Mouse (Mus musculus) heart, postnatal 0 days (tissue): Measurements from ENCODE around the gene Cela1. TPM values are rescaled to one million over a fixed set of nuclear protein-coding genes. Genes with fewer than 3 reads are reported as not detected.

Source experiments
- ATAC-seq: fragments of 200-750 bp; cut with Nextera tagmentation; 2 replicates; pipeline ENCODE4 v1.8.0; 2017; ENCODE audit warnings: low read depth, moderate number of reproducible peaks, moderate library complexity; ENCODE audit not compliant: insufficient read depth
- DNase-seq: peaks from one replicate; pipeline ENCODE4 v3.0.0-alpha.2; 2016; ENCODE audit warnings: low spot score
- H3K27ac ChIP-seq: fragments of 300-500 bp; sonication (generic); 2 replicates; pipeline ENCODE4 v1.5.1; 2014; ENCODE audit warnings: low read depth, mild to moderate bottlenecking
- H3K27me3 ChIP-seq: fragments of 300-500 bp; sonication (generic); 2 replicates; pipeline ENCODE4 v1.6.1; 2014; ENCODE audit warnings: low read length, mixed read lengths; ENCODE audit not compliant: control insufficient read depth, insufficient read depth
- H3K36me3 ChIP-seq: fragments of 300-500 bp; sonication (generic); replicated peaks from 2 replicates; pipeline ENCODE4 v1.6.1; 2014; ENCODE audit warnings: low read length, mixed read lengths; ENCODE audit not compliant: control insufficient read depth, insufficient read depth
- H3K4me1 ChIP-seq: fragments of 300-500 bp; sonication (generic); 2 replicates; pipeline ENCODE4 v1.6.1; 2014; ENCODE audit warnings: antibody characterized with exemption; ENCODE audit not compliant: control insufficient read depth, insufficient read depth
- H3K4me2 ChIP-seq: fragments of 300-500 bp; sonication (generic); 2 replicates; pipeline ENCODE4 v1.6.1; 2014; ENCODE audit warnings: low read depth, mild to moderate bottlenecking, low read length, moderate library complexity
- H3K4me3 ChIP-seq: fragments of 300-500 bp; sonication (generic); 2 replicates; pipeline ENCODE4 v1.5.1; 2014; ENCODE audit warnings: low read depth, low read length
- H3K9ac ChIP-seq: fragments of 300-500 bp; sonication (generic); replicated peaks from 2 replicates; pipeline ENCODE4 v1.6.1; 2014; ENCODE audit warnings: low read depth, low read length, mixed read lengths
- H3K9me3 ChIP-seq: fragments of 300-500 bp; sonication (generic); replicated peaks from 2 replicates; pipeline ENCODE4 v1.6.1; 2016; ENCODE audit warnings: low read length; ENCODE audit not compliant: control insufficient read depth
- CTCF ChIP-seq: IDR thresholded peaks from 2 replicates; pipeline ENCODE4 v1.5.1; 2016; ENCODE audit warnings: antibody characterized with exemption, control low read depth, low read depth
- EP300 ChIP-seq: IDR thresholded peaks from 2 replicates; pipeline ENCODE4 v1.6.1; 2016; ENCODE audit warnings: antibody characterized with exemption, low read depth
- WGBS: fragments of 180-500 bp; shearing (Covaris S2); extraction: QIAGEN DNeasy Blood & Tissue Kit; methylation state at CpG from one replicate; pipeline ENCODE4 v1.1.7; 2014; 5-methylcytosine and 5-hydroxymethylcytosine counted together
- polyA plus RNA-seq: library from polyadenylated mRNA; unstranded; fragments of >200 nt; fragmentation: Nextera tagmentation; extraction: Ambion mirVana; gene quantifications from 2 replicates; pipeline ENCODE4 v1.2.1, GENCODE M21; 2015
- total RNA-seq: library from RNA; depleted of rRNA; stranded (reverse); fragments of >200 nt; gene quantifications from 2 replicates; pipeline ENCODE4 v1.2.3, GENCODE M21; 2014; ENCODE audit warnings: low replicate concordance; rRNA removed

Gene Cela1
- total RNA-seq (0.85 TPM in 1 of 2 replicates, not detected in the other), polyA plus RNA-seq (1.6 and 1.8 TPM in 2 replicates)

DNA sequence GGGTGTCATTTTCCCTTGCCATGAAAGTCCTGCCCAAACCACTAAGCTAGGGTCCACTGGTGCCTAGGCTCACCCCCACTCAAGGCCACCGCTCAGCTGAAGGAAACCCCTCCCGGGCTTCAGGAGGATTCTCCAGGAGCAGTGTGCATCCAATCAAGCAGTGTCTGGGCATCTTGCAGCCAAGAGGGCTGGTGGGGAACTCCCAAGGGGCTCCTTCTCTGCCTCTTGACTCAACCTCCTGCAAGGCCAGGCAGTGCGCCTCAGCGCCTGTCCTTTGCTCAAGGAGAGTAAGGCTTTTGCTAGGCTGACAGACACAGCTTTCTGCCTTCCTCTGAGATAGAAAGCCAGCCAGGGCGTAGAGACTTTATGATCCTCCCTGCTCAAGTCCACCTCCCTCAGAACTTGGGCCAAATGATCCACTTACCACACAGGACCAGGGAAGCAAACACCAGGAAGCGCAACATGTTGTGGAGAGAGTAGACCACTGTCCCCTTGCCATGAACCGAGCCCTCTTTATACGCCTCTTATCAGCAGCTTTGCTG is at the start of gene Cela1:
Gene Cela1 (minus strand): TSS at position 492 of the 542 bp plus-strand sequence.
- peaks cover 11% of the 10 kb centered on the region; the same call in 1 of the 2 replicates for H3K9me3 ChIP-seq
- no peaks in the 10 kb centered on the region for H3K27me3 ChIP-seq
- H3K9ac ChIP-seq, result no peak within 1 kb of the TSS
- no peak within 1 kb of the TSS for H3K4me3 ChIP-seq
- H3K27ac ChIP-seq, result no peak within 1 kb of the TSS
- H3K36me3 ChIP-seq, result no peaks in the 10 kb centered on the region
- DNase-seq (no peak), ATAC-seq (no peak)
- no peaks in the 10 kb centered on the region; the same call in 1 of the 2 replicates for H3K4me1 ChIP-seq
- 58% methylated on average over 8 of the region's 8 CpGs for WGBS
- H3K4me2 ChIP-seq, result peak within 1 kb of the TSS; percentile 11; the same call in 1 of the 2 replicates
- TF ChIP-seq CTCF (no peak), EP300 (no peak)

DNA sequence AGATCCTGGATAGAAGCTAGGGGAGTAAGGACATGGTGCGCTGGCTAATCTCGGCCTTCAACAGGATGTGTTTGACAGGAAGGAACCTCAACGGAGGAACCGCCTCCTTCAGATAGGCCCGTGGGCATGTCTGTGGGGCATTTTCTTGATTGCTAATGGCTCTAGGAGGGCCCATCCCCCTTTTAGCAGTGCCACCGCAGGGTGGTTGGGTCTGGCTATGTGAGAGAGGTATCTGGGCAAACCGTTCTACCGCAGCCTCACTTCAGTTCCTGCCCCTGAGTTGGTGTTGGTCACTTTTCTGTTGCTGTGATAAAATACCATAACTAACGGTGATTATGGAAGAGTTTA is 48.2 kb upstream of the Cela1 start:
- H3K4me2 ChIP-seq, result no peak overlapping the region
- no peaks in the 10 kb centered on the region; the same call in 1 of the 2 replicates for H3K27me3 ChIP-seq
- no peaks in the 10 kb centered on the region for H3K36me3 ChIP-seq
- WGBS, result 61% methylated on average over 9 of the region's 9 CpGs
- H3K4me1 ChIP-seq, result no peaks in the 10 kb centered on the region
- H3K4me3 ChIP-seq, result no peak overlapping the region
- no peak for DNase-seq
- TF ChIP-seq EP300 (no peak), CTCF (no peak)
- no peak overlapping the region for H3K9ac ChIP-seq
- ATAC-seq, result 0 out of 2 replicates have a peak, but pooled peaks have one; percentile 17
- no peak overlapping the region for H3K27ac ChIP-seq
- no peaks in the 10 kb centered on the region for H3K9me3 ChIP-seq

DNA sequence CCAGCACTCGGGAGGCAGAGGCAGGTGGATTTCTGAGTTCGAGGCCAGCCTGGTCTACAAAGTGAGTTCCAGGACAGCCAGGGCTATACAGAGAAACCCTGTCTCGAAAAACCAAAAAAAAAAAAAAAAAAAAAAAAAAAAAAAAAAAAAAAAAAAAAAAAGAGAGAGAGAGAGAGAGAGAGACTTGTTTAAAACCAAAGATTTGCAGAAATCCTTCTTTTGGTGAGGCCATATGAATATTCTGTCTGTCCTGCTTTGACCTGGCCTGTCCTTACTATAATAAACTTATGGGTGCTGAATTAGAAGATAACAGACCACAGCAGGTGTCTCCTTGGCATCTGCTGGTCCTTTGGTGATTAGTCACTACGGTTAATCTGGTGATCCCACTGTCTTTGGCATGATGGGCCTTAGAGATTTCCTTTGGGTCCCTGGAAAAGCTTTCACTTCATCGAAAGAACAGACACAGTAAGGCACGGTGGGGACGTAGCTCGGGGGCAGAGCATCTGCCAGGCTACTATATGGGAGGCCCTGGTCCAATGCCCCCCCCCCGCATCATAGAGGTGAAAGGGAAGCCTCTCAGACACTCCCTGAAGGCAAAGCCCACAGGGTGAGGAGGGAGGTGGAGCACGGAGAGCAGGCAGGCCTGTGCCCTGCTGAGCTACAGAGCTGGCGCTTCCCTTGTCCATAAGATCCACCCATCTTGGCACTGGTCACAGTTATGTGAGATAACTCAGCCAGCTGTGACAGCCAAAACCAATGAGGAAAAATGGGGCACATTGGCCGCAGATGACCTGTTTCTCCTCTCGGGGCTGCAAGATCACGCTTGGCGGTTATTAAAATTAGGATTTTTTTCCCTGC is 47.6 kb upstream of the Cela1 start:
- TF ChIP-seq EP300, result no peak
- H3K27ac ChIP-seq, result no peak overlapping the region
- no peak overlapping the region for H3K4me3 ChIP-seq
- no peaks in the 10 kb centered on the region for H3K36me3 ChIP-seq
- no peaks in the 10 kb centered on the region for H3K4me1 ChIP-seq
- H3K27me3 ChIP-seq, result peaks cover 5% of the 10 kb centered on the region
- 0 out of 2 replicates have a peak, but pooled peaks have one; percentile 22 for ATAC-seq
- no peaks in the 10 kb centered on the region for H3K9me3 ChIP-seq
- no peak for DNase-seq
- H3K9ac ChIP-seq, result no peak overlapping the region
- H3K4me2 ChIP-seq, result no peak overlapping the region
- WGBS, result 77% methylated on average over 14 of the region's 15 CpGs

DNA sequence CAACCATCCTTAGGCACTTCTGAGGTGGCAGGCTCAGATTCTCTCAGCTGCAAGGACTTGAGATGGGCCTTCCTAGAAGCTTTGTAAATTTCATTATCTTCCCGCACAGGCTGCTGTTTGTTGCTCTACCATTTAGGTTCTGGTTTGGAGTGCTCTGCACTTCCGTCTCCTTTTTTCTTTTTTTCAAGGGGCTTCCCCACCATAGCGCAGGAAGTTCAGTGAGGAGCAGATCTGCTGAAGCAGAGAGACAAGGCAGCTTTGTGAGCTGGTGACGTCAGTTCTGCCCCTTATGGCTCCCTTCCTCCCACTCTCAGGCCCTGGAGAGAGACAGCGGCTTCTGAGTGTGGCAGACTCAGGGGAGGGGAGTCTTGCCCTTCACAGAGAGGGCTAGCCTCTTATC is 44.9 kb upstream of the Cela1 start:
- H3K4me3 ChIP-seq, result no peak overlapping the region
- H3K27me3 ChIP-seq, result peaks cover 33% of the 10 kb centered on the region
- H3K9me3 ChIP-seq, result no peaks in the 10 kb centered on the region
- no peak for DNase-seq
- H3K27ac ChIP-seq, result no peak overlapping the region
- no peaks in the 10 kb centered on the region for H3K36me3 ChIP-seq
- ATAC-seq, result no peak
- no peak overlapping the region for H3K4me2 ChIP-seq
- WGBS, result 29% methylated on average over 5 of the region's 5 CpGs
- H3K9ac ChIP-seq, result no peak overlapping the region
- TF ChIP-seq CTCF (no peak), EP300 (no peak)
- peaks cover 8% of the 10 kb centered on the region; the same call in 1 of the 2 replicates for H3K4me1 ChIP-seq

DNA sequence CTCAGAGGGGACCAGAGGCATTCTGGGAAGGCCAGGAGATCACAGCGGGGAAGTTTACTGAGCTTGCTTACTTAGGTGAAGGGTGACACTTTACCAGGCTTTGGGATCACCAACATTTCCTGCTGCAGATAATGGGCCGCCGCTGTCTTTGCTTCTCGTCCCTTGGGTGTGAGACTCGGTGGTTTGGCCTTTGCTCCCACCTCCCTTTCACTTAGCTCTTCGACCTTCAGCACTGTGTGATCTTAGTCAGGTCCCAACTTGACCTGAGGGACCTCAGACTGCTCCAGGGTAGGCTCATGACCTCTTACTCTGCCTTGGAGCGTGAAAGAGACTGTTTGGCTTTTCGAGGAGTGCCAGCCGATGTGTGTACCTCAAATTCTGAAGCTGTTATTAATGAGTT is 43.4 kb upstream of the Cela1 start:
- no peak for ATAC-seq
- Histone ChIP-seq H3K27me3 (peaks cover 35% of the 10 kb centered on the region), H3K9ac (no peak overlapping the region), H3K4me1 (peaks cover 8% of the 10 kb centered on the region; the same call in 1 of the 2 replicates), H3K4me3 (no peak overlapping the region), H3K9me3 (no peaks in the 10 kb centered on the region), H3K36me3 (no peaks in the 10 kb centered on the region), H3K4me2 (no peak overlapping the region), H3K27ac (no peak overlapping the region)
- no peak for TF ChIP-seq CTCF
- no peak for TF ChIP-seq EP300
- DNase-seq, result no peak
- WGBS, result 53% methylated on average over 9 of the region's 9 CpGs
